Mouse (Mus musculus) cerebellum, adult 2 months (tissue): ENCODE measurements around the gene Itga5.

ENCODE experiments used
- CTCF ChIP-seq: fragments of 200-500 bp; IDR thresholded peaks from 2 replicates; pipeline ENCODE4 v1.5.1; 2011; ENCODE audit warnings: low read depth, mild to moderate bottlenecking, control low read depth, low read length, moderate library complexity, borderline replicate concordance; ENCODE audit not compliant: insufficient read depth
- POLR2A ChIP-seq: fragments of 200-500 bp; IDR thresholded peaks from 2 replicates; pipeline ENCODE4 v1.6.1; 2011; ENCODE audit warnings: low read length, control low read depth, borderline replicate concordance; ENCODE audit not compliant: insufficient read depth

DNA sequence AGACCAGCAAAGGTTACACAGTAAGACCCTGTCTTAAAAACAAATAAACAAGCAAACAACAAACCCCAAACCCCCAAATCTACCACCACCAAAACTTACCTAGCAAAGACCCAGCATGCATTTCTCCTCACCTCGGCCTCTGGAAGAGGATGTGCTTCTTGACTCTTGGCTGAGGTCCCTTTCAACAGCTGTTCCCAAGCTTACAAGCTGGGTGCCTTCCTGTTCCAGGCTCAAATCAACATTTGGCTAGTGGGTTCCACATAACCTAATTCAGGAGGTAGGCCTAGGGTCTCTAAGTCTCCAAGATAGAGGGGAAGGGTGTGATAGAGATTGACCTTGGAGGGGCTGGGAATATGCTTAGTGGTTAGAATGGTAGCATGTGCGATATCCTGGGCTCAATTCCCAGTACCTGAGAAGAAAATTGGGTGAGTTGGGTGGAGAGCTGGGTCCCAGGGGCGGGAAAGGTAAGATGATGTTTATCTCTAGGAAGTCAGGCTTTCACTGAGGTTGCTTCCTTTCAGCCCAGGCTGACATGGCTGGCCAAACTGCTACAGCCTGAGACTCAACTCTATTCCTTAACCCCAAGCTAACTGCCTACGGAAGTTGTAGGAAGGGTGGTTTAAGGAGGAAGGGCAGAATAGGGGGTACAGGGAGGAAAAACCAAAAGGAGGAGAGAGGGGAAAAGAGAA lies 8.7 kb upstream of the Itga5 start:
- no peak for TF ChIP-seq POLR2A
- TF ChIP-seq CTCF: no peak
